Mouse (Mus musculus) lung, postnatal 0 days (tissue): ENCODE measurements around the gene Pdia6. TPM values are rescaled to one million over a fixed set of nuclear protein-coding genes. Genes with fewer than 3 reads are reported as not detected.

ENCODE experiments used
- ATAC-seq: fragments of 200-750 bp; cut with Nextera tagmentation; 2 replicates; pipeline ENCODE4 v1.8.0; 2017; ENCODE audit warnings: moderate library complexity
- DNase-seq: peaks from one replicate; pipeline ENCODE4 v3.0.0-alpha.2; 2016; ENCODE audit warnings: low spot score
- H3K27ac ChIP-seq: fragments of 300-500 bp; sonication (generic); 2 replicates; pipeline ENCODE4 v1.5.1; 2014; ENCODE audit warnings: antibody characterized with exemption, mild to moderate bottlenecking, low read length, mixed read lengths
- H3K27me3 ChIP-seq: fragments of 300-500 bp; sonication (generic); replicated peaks from 2 replicates; pipeline ENCODE4 v1.6.1; 2014; ENCODE audit warnings: low read length, mixed read lengths; ENCODE audit not compliant: insufficient read depth
- H3K36me3 ChIP-seq: fragments of 300-500 bp; sonication (generic); 2 replicates; pipeline ENCODE4 v1.6.1; 2014; ENCODE audit warnings: low read length, mixed read lengths; ENCODE audit not compliant: insufficient read depth
- H3K4me1 ChIP-seq: fragments of 300-500 bp; sonication (generic); 2 replicates; pipeline ENCODE4 v1.6.1; 2014; ENCODE audit warnings: antibody characterized with exemption, low read depth, low read length, mixed read lengths; ENCODE audit not compliant: insufficient read depth
- H3K4me2 ChIP-seq: fragments of 300-500 bp; sonication (generic); replicated peaks from 2 replicates; pipeline ENCODE4 v1.6.1; 2014; ENCODE audit warnings: low read depth, mild to moderate bottlenecking, low read length, moderate library complexity, mixed read lengths
- H3K4me3 ChIP-seq: fragments of 300-500 bp; sonication (generic); 2 replicates; pipeline ENCODE4 v1.5.1; 2014; ENCODE audit warnings: low read depth, low read length
- H3K9ac ChIP-seq: fragments of 300-500 bp; sonication (generic); replicated peaks from 2 replicates; pipeline ENCODE4 v1.6.1; 2014; ENCODE audit warnings: low read depth, mild to moderate bottlenecking
- H3K9me3 ChIP-seq: fragments of 300-500 bp; sonication (generic); 2 replicates; pipeline ENCODE4 v1.6.1; 2016; ENCODE audit warnings: low read length, mixed read lengths
- CTCF ChIP-seq: IDR thresholded peaks from 2 replicates; pipeline ENCODE4 v1.5.1; 2016; ENCODE audit warnings: antibody characterized with exemption, mild to moderate bottlenecking
- EP300 ChIP-seq: IDR thresholded peaks from 2 replicates; pipeline ENCODE4 v1.6.1; 2016; ENCODE audit warnings: antibody characterized with exemption, mild to moderate bottlenecking, control low read depth
- WGBS: fragments of 180-500 bp; shearing (Covaris S2); extraction: QIAGEN DNeasy Blood & Tissue Kit; methylation state at CpG from one replicate; pipeline ENCODE4 v1.1.7; 2014; 5-methylcytosine and 5-hydroxymethylcytosine counted together
- polyA plus RNA-seq: library from polyadenylated mRNA; unstranded; fragments of >200 nt; fragmentation: Nextera tagmentation; extraction: Ambion mirVana; gene quantifications from 2 replicates; pipeline ENCODE4 v1.2.1, GENCODE M21; 2015

Pdia6 gene
- polyA plus RNA-seq, 1 experiment from 2014 or later, result 249 TPM

- peaks cover 7% of the 10 kb centered on the region for H3K4me1 ChIP-seq
- no peak overlapping the region for H3K9ac ChIP-seq
- no peak overlapping the region for H3K27ac ChIP-seq
- no peak overlapping the region for H3K4me2 ChIP-seq
- DNase-seq (peak; percentile 43), ATAC-seq (no peak)
- H3K27me3 ChIP-seq, result no peaks in the 10 kb centered on the region
- WGBS, result 72% methylated on average over 1 of the region's 1 CpGs
- TF ChIP-seq EP300 (no peak), CTCF (peak; percentile 68)
- no peaks in the 10 kb centered on the region for H3K9me3 ChIP-seq
- no peak overlapping the region for H3K4me3 ChIP-seq
- H3K36me3 ChIP-seq, result peaks cover 18% of the 10 kb centered on the region
These were observed 4.9 kb downstream of the Pdia6 start for GRCm38 (mm10) chr12:17271272-17271671.

DNA sequence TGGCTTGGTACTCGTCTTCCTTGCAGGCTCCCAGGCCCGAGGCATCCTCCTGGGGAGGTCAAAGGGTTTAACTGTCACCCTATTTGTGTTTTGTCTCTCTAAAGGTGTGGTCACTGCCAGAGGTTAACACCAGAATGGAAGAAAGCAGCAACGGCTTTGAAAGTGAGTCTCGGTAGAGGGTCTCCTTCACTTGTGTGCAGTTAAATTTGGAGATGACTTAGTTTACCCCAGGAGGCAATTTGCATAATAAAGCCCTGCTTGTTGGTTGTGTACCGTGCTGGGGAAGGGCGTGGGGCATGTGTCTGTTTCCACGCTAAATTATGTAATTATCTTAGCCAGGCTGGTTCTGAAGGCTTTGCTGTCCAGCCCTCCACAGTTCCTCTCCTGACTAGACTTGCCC lies 7.5 kb downstream of the Pdia6 start:
- H3K9ac ChIP-seq, result no peak overlapping the region
- DNase-seq, result no peak
- H3K27me3 ChIP-seq, result no peaks in the 10 kb centered on the region
- H3K27ac ChIP-seq, result no peak overlapping the region
- no peak overlapping the region for H3K4me2 ChIP-seq
- no peaks in the 10 kb centered on the region for H3K9me3 ChIP-seq
- WGBS, result 80% methylated on average over 7 of the region's 7 CpGs
- H3K4me1 ChIP-seq, result no peaks in the 10 kb centered on the region
- TF ChIP-seq CTCF (no peak), EP300 (no peak)
- H3K36me3 ChIP-seq, result peaks cover 37% of the 10 kb centered on the region
- ATAC-seq, result no peak
- no peak overlapping the region for H3K4me3 ChIP-seq

DNA sequence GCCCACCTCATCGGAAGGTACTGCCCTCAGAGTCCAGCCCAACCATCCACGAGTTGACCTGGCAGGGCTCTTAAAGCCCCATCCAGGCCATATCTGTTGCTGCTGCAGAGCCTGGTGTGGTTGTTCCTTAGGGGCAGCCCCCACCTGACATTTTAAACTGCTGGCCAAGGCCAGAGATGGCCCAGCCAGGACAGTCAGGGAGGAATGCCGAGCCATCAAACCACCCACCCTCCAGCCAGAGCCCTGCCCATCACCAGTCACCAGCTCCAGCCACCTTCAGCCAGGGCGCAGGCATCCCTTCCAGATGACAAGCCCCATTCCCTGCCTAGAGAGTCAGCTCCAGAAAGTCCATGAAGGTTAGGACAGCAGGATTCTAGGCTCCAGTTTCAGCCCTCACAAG lies 22.2 kb downstream of the Pdia6 start:
- Histone ChIP-seq H3K4me3 (no peak overlapping the region), H3K27me3 (no peaks in the 10 kb centered on the region), H3K27ac (no peak overlapping the region; the same call in 1 of the 2 replicates), H3K9ac (no peak overlapping the region), H3K4me2 (no peak overlapping the region), H3K9me3 (no peaks in the 10 kb centered on the region), H3K4me1 (peaks cover 6% of the 10 kb centered on the region; the same call in 1 of the 2 replicates), H3K36me3 (peaks cover 9% of the 10 kb centered on the region; the same call in 1 of the 2 replicates)
- DNase-seq (no peak), ATAC-seq (no peak)
- 61% methylated on average over 4 of the region's 4 CpGs for WGBS
- TF ChIP-seq EP300, result no peak
- TF ChIP-seq CTCF, result no peak

GRCm38 (mm10) chr12:17289060-17289459 lies 22.7 kb downstream of the Pdia6 start:
- H3K4me2 ChIP-seq, result no peak overlapping the region
- no peak overlapping the region for H3K9ac ChIP-seq
- peak overlapping the region; percentile 51; the same call in 1 of the 2 replicates for H3K27ac ChIP-seq
- H3K27me3 ChIP-seq, result no peaks in the 10 kb centered on the region
- DNase-seq (peak; percentile 21), ATAC-seq (no peak)
- H3K36me3 ChIP-seq, result peaks cover 7% of the 10 kb centered on the region; the same call in 1 of the 2 replicates
- peaks cover 6% of the 10 kb centered on the region; the same call in 1 of the 2 replicates for H3K4me1 ChIP-seq
- H3K4me3 ChIP-seq, result no peak overlapping the region
- H3K9me3 ChIP-seq, result no peaks in the 10 kb centered on the region
- TF ChIP-seq CTCF (no peak), EP300 (no peak)
- 39% methylated on average over 2 of the region's 2 CpGs for WGBS

DNA sequence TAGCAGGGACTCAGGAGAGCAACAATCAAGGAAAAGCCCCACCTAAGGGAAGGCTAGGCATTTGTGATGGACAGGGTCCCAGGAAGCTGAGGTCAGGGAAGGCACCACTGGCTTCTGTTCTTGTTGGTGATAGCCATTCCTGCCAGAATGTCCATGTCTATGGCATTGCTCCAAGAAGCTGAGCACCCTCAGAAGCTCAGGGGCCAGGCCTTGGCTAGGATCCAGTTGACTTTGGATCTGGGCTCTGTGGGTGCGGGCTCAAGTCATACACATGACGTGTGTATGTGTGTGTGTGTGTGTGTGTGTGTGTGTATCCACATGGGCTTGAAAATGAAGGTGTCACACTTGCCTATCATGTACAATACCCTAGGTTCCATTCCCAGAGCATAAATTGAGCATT lies 23.6 kb downstream of the Pdia6 start:
- peak; percentile 73 for ATAC-seq
- Histone ChIP-seq H3K27me3 (no peaks in the 10 kb centered on the region), H3K9me3 (no peaks in the 10 kb centered on the region), H3K36me3 (peaks cover 2% of the 10 kb centered on the region; the same call in 1 of the 2 replicates), H3K4me1 (peaks cover 6% of the 10 kb centered on the region; the same call in 1 of the 2 replicates), H3K27ac (peak overlapping the region; percentile 51), H3K4me3 (no peak overlapping the region), H3K4me2 (no peak overlapping the region), H3K9ac (no peak overlapping the region)
- peak; percentile 75 for DNase-seq
- WGBS, result 43% methylated on average over 2 of the region's 2 CpGs
- TF ChIP-seq CTCF, result no peak
- no peak for TF ChIP-seq EP300

DNA sequence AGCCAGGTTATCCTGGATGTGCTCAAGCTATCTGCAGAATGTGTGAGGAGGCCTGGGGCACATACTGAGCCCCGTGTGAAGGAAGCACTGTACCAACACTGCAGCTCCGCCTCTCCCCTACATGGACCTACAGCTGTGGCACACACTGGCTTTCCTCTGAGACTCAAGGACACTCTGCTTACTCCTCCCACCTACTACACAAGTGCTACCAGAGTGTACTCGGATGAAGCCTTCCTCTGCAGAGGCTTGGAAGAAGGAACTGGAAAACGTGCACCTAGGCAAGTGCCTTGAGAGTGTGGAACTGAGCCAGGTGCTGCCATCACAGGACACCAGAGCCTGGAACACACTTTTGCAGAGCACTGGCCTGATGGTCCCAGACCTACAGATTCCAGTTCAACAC lies 24.2 kb downstream of the Pdia6 start:
- no peaks in the 10 kb centered on the region for H3K9me3 ChIP-seq
- ATAC-seq (peak; percentile 94), DNase-seq (peak; percentile 92)
- 43% methylated on average over 4 of the region's 4 CpGs for WGBS
- no peak overlapping the region for H3K9ac ChIP-seq
- peaks cover 6% of the 10 kb centered on the region; the same call in 1 of the 2 replicates for H3K4me1 ChIP-seq
- H3K4me2 ChIP-seq, result no peak overlapping the region
- TF ChIP-seq CTCF (no peak), EP300 (no peak)
- peak overlapping the region; percentile 51 for H3K27ac ChIP-seq
- H3K27me3 ChIP-seq, result no peaks in the 10 kb centered on the region
- no peak overlapping the region for H3K4me3 ChIP-seq
- no peaks in the 10 kb centered on the region for H3K36me3 ChIP-seq

DNA sequence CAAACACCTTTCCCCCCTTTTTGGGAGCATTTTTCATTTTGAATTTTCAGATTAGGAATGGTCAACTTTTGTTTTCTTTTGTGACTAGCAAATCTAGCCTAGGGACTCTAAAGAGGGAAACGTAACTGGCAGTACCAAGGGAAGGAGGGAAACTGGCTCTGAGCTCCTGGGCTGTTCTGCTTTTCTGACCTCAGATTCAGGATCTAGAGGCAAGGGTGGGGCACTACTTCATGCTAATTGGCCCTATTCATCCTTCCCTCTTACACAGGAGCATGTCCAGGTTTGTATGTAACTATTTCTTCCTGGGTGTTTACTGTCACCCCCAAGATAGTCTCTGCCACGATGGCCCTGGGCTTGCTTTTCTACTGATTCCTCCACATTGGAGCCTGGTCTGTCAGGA lies 30.6 kb downstream of the Pdia6 start:
- H3K4me3 ChIP-seq, result no peak overlapping the region
- no peaks in the 10 kb centered on the region for H3K27me3 ChIP-seq
- ATAC-seq (no peak), DNase-seq (no peak)
- H3K27ac ChIP-seq, result no peak overlapping the region
- no peaks in the 10 kb centered on the region for H3K36me3 ChIP-seq
- no peak overlapping the region for H3K9ac ChIP-seq
- peaks cover under 1% of the 10 kb centered on the region; the same call in 1 of the 2 replicates for H3K4me1 ChIP-seq
- 64% methylated on average over 2 of the region's 2 CpGs for WGBS
- TF ChIP-seq CTCF, result no peak
- TF ChIP-seq EP300, result no peak
- H3K4me2 ChIP-seq, result no peak overlapping the region
- H3K9me3 ChIP-seq, result no peaks in the 10 kb centered on the region
